Mouse (Mus musculus): ENCODE results near the gene Plcd3.
A peak's percentile ranks its signal among the peaks of the same experiment; 100 is the strongest.

Plcd3 gene

GRCm38 (mm10) chr11:103101481-103101865 lies at the start of gene Plcd3, which contains the start of gene Acbd4:
TSS of gene Plcd3 (minus strand) at chr11:103101658.
TSS of gene Acbd4 (plus strand) at chr11:103101682.
- no peak for DNase-seq (ENCODE audit: low read depth, low spot score)

GRCm38 (mm10) chr11:103149771-103150170 lies 48.3 kb upstream of the Plcd3 start:
- no peak for DNase-seq (ENCODE audit: low read depth, low spot score)

GRCm38 (mm10) chr11:103147766-103148165 lies 46.3 kb upstream of the Plcd3 start:
- no peak for DNase-seq (ENCODE audit: low read depth, low spot score)

GRCm38 (mm10) chr11:103146386-103146785 lies 44.9 kb upstream of the Plcd3 start:
- no peak for DNase-seq (ENCODE audit: low read depth, low spot score)

GRCm38 (mm10) chr11:103144309-103145285 lies 43.1 kb upstream of the Plcd3 start:
- DNase-seq (ENCODE audit: low read depth, low spot score) = no peak

GRCm38 (mm10) chr11:103142441-103143182 lies 41.2 kb upstream of the Plcd3 start:
- DNase-seq (ENCODE audit: low read depth, low spot score) = peak; percentile 31

- DNase-seq (ENCODE audit: low read depth, low spot score) = no peak
These were observed 40.4 kb upstream of the Plcd3 start for GRCm38 (mm10) chr11:103141944-103142255.

- no peak for DNase-seq (ENCODE audit: low read depth, low spot score)
These were observed 39.9 kb upstream of the Plcd3 start for GRCm38 (mm10) chr11:103141101-103141943.

- no peak for DNase-seq (ENCODE audit: low read depth, low spot score)
These were observed 39.3 kb upstream of the Plcd3 start for GRCm38 (mm10) chr11:103140763-103141100.

- DNase-seq (ENCODE audit: low read depth, low spot score) = no peak
These were observed 38.7 kb upstream of the Plcd3 start for GRCm38 (mm10) chr11:103139951-103140762.

- no peak for DNase-seq (ENCODE audit: low read depth, low spot score)
These were observed 34.6 kb upstream of the Plcd3 start for GRCm38 (mm10) chr11:103136039-103136577.

GRCm38 (mm10) chr11:103134221-103134620 lies 32.8 kb upstream of the Plcd3 start:
- DNase-seq (ENCODE audit: low read depth, low spot score) = no peak

GRCm38 (mm10) chr11:103133456-103134185 lies 32.2 kb upstream of the Plcd3 start:
- no peak for DNase-seq (ENCODE audit: low read depth, low spot score)

- peak; percentile 100 for DNase-seq (ENCODE audit: low read depth, low spot score)
These were observed 31.4 kb upstream of the Plcd3 start for GRCm38 (mm10) chr11:103132576-103133455.

- DNase-seq (ENCODE audit: low read depth, low spot score) = no peak
These were observed 30.5 kb upstream of the Plcd3 start, which contains the start of gene Hexim2 for GRCm38 (mm10) chr11:103131701-103132575. TSS of gene Hexim2 (plus strand) at chr11:103132429.

- no peak for DNase-seq (ENCODE audit: low read depth, low spot score)
These were observed 18.9 kb upstream of the Plcd3 start for GRCm38 (mm10) chr11:103120315-103120714.

- DNase-seq (ENCODE audit: low read depth, low spot score) = no peak
These were observed 18.2 kb upstream of the Plcd3 start for GRCm38 (mm10) chr11:103119609-103120008.

- no peak for DNase-seq (ENCODE audit: low read depth, low spot score)
These were observed 17.4 kb upstream of the Plcd3 start for GRCm38 (mm10) chr11:103118866-103119265.
